Mouse (Mus musculus): ENCODE measurements around the gene Rtn4rl2. TPM values are rescaled to one million over a fixed set of nuclear protein-coding genes. Genes with fewer than 3 reads are reported as not detected.

The Rtn4rl2 gene
- total RNA-seq, 2 experiments from 2014 or later = 82.1 to 83.8 TPM

DNA sequence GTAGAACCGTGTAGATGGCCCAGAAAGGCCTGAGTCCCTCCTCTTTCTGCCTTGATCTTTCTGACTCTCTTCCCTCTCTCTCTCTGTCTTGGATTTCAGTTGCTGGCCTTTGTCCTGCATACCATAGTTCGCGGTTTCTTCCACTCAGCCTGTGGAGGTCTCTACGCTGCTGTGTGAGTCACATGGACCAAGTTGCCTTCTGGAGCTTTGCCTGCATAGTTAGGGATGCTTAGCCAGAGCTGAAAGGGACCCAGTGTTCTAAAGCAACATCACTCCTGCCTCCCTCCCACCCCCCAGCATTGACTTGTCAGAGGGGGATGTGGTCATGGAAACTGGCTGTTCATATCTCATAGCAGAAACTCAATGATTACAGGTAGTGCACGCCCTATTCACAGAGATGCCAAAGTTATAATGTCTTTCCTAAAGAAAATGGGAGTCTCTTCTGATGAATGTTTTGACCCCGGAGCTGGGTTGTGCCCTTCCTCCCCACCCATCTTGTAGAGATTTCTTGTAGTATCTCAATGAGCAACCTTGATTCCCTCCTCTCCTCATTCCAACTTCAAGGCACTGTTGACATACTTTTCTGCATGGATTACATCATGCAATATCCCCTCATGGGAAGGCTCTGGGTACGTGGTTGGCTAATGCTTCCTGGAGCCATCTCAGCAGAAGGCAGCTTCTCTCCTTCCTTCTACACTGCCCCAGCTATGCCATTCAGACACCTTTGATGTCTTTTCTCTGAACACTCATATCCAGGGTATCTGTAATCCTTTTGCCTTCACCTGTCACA is 26.3 kb downstream of the Rtn4rl2 start:
- intact Hi-C loops (cut with DNase I) = no loop called here
- no peak for DNase-seq (ENCODE audit: extremely low spot score in 1 of 2, low spot score in 2 of 2)

DNA sequence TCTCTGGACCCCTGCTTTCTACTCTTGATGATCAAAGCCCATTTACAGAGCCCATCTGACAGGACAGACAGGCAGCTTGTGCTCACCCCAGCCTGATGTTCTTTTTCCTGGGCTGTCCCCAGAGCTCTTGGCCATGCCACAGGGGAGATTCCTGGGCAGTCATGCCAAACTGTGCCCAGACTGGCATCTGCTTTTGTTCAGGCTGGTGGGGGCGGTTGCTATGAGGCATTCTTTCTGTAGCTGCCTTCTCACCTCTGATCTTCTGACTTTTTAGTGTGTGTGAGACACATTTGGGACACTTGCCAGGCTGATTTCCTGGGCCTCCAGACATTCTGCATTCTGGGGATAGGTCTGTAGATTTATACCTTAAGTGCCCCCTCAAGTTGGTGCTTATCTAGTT is 28.0 kb downstream of the Rtn4rl2 start:
- intact Hi-C loops (cut with DNase I) = no loop called here

DNA sequence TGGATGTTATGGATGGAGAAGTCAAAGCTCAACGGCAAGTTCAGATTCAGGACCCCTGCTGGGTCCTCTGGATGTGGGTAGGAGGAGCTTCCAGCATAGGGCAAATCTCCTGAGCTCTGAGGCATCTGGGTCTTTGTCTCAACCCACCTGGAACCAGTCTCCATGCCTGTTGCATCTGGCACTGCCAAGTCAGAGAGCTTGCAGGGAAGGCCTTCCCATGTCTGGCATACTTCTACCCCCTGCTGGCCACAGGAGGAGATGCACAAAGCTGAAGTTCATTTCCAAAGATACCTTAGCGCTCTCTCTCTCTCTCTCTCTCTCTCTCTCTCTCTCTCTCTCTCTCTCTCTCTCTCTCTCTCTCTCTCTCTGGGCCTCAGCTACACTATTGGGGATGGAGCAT is 30.8 kb downstream of the Rtn4rl2 start:
- intact Hi-C loops (cut with DNase I) = loop anchor here (1.0 kb wide), 1 partner anchor 24 kb away; no protein-coding TSS in a partner anchor
- DNase-seq (ENCODE audit: extremely low spot score in 1 of 2, low spot score in 2 of 2) = peak in 1 of 2 experiments; percentile 62

More for the DNA sequence above, 28.0 kb downstream of the Rtn4rl2 start:
- DNase-seq (ENCODE audit: extremely low spot score in 1 of 2, low spot score in 2 of 2) = no peak

DNA sequence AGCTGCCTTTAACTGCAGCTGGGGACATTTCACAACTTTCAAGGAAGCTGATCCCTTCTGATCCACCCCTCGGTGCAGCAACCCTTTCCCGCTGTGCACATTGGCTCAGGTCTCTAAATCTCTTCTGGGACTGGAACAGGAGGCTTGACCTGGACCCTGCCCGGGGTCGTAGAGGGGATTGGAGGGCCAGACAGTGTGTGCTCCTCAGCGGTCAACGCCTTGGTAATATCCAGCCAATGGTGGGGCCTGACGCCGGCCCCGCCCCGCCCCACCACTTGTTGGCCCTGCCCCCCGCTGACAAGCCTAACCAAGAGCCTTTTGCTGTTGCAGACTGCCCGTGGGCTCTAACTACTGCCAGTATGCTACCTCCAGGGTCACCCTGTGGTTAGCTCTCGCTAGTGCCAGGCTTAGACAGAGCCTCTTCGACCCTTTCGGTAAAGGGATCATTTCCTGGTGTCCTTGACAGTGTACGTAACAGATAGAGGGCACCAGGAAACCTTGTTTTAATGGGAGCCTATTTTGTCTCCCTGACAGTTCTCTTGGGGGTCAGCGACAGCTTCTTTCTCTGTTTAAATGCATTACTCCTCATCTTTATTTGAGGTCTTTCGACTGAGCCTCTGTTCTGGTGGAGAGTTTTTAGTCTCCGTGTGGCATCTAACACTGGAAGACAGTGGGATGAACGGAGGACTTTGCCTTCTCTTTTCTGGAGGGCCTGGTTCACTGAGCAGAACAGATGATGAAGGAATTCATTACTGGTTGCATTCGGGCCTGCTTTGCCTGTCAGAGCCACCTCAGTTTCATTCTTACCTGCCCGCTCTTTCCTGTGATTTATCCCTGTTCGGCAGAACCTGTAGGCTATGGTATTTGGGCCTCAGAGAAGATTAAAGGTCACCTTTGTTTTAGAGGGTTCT is 35.1 kb downstream of the Rtn4rl2 start:
- DNase-seq (ENCODE audit: extremely low spot score in 1 of 2, low spot score in 2 of 2) = peak in 1 of 2 experiments; percentile 51
- intact Hi-C loops (cut with DNase I) = no loop called here

DNA sequence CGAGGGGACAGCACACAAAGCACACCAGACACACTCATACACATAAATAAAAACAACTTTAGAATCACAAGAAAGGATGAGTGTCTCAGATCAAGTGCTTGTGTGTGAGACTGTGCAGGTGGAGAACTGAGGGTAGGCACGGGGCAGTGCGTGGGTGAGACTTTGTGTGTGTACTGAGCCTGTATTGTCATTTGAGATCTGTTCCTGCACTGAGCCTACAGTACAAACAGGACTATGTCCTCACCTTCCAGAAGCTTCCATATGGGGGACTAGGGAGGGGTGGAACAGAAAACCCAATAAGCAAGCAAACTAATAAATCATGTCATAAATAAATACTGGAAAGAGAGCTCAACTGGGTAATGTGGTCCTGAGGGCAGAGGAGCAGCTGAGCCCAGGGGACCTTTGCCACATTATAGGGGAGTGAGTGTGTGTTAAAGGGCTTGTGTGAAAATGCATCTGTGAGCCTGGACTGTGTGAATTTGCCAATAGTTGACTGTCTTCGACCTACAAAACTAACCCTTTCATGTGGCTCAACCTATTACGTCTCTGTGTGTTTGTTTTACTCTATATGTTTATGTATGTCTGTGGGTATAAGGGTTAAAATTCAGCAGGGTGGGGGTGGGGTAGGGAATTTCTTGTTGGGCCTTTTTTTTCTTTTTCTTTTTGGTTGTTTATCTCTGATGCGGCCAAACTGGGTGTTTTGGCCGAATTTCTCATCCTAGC is 35.9 kb downstream of the Rtn4rl2 start:
- no peak for DNase-seq (ENCODE audit: extremely low spot score in 1 of 2, low spot score in 2 of 2)
- intact Hi-C loops (cut with DNase I) = no loop called here

DNA sequence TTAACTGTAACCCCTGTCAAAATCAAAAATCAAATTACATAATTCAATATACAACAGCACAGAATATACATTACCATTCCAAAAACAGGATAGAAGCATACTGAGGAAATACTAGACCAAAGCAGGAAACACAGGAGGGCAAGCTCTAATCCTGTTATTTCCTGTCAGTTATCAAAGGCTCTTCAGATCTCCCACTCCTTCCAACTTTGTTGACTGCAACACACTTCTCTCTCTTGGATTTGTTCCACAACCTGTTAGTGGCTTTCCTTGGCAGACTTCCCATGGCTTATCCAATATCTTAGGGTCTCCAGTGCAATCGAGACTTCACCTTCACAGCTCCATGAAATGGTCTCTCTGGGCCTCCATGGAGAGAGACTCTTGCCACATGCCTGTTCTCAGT is 41.3 kb downstream of the Rtn4rl2 start:
- intact Hi-C loops (cut with DNase I) = no loop called here
- DNase-seq (ENCODE audit: extremely low spot score in 1 of 2, low spot score in 2 of 2) = no peak

DNA sequence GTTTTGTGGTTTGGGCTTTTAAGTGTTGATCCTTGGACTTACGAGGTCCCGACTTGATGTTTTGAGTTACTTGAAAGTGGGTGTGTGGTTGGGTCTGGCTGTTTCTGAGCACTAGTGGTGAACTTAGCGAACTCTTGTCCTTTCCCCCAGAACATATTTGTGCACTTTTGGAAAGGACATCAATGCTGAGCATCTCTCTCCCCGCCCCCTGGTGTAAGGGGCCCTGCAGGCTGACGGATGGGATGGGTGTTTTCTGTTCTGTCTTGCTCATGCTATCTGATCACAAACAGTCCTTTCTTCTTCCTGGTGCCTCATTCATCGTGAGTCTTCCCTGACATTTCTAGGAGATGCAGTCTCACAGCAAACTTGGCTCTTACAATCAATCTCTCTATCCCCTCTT is 42.9 kb downstream of the Rtn4rl2 start:
- no peak for DNase-seq (ENCODE audit: extremely low spot score in 1 of 2, low spot score in 2 of 2)
- intact Hi-C loops (cut with DNase I) = no loop called here

DNA sequence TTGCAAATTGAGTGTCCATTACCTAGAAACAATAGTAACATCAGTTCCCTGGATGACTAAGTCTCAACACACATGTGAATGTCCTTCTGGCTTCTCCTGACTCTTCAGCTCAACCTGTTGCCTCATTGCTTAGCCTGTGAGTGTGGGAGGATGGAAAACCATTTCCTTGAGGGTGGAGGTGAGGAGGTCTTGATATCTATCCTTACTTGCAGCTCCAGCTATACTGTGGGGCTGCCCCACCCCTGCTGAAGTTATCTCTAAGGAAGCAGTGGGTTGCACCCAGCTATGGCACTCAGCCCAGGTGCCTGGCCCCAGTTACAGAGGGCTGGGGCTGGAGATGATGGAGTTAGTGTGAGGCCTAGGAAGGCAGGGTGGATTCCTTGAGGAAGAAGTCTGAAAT is 44.6 kb downstream of the Rtn4rl2 start:
- intact Hi-C loops (cut with DNase I) = no loop called here
- DNase-seq (ENCODE audit: extremely low spot score in 1 of 2, low spot score in 2 of 2) = no peak

DNA sequence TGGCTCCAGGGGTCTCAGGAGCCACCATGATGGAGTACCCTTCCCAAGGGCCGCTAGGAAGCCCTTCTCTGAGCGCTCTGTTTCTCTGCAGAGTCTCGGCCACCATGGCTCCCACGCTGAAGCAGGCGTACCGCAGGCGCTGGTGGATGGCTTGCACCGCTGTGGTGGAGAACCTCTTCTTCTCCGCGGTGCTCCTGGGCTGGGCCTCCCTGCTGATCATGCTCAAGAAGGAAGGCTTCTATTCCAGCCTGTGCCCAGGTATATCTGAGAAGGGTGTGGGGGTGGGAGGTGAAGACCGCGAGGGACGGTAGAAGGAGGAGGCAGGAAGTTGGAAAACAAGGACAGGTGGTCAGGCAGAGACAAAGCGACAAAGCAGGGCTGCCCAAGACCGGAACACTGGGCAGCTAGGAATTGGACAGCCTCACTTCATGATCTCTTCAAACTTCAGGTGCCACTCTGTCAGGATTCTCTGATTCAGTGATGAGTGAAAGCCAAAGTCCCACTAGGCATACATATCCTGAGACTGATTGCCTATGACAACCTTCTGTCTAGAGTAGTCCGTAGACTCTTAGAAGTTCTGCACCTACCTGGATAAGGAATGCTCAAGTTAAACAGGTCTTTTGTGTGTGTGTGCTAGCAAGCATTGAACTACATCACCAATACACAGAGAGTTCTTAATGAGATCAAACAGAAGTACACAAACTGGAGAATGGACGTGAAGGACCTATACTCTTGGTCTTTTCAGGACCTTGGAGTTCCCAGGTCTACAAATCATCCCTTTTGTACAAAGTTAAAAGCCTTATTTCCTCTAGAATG is 45.6 kb downstream of the Rtn4rl2 start:
- no peak for DNase-seq (ENCODE audit: extremely low spot score in 1 of 2, low spot score in 2 of 2)
- intact Hi-C loops (cut with DNase I) = no loop called here

DNA sequence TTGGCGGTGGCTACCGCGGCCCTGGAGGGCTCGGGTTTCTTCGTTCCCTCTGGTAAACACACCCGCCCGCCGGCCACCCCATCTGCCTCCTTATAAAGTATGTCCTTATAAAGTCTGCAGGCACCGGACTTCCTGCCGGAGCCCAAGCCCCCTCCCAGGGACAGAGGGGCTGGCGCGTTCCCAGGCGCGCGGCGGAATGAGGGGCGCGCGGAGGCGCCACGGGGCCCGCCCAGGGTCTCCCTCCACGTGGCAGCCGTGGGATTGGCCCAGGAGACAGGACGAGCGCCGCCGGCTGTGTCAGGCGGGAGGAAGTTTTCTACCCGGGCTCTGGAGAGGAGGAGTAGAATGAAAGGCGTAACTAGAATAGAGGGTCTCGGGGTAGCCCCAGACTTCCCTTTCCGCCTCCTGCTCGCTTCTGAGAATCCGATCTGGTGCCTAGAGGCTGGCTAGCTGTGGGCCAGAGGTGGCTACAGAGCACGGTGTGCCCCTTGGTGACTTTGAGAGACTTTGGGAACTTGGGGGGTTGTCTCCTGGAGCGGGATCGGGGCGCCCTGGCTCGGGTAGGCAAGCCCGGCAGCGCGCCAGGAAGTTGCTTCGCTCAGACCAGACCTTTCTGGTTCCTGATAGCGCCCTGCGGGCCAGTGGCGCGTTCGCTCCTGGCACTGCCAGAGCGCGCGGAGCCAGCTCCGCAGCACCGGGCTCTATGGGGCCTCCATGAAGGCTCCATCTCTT is 46.3 kb downstream of the Rtn4rl2 start:
- intact Hi-C loops (cut with DNase I) = no loop called here
- peak in 1 of 2 experiments; percentile 71 for DNase-seq (ENCODE audit: extremely low spot score in 1 of 2, low spot score in 2 of 2)

DNA sequence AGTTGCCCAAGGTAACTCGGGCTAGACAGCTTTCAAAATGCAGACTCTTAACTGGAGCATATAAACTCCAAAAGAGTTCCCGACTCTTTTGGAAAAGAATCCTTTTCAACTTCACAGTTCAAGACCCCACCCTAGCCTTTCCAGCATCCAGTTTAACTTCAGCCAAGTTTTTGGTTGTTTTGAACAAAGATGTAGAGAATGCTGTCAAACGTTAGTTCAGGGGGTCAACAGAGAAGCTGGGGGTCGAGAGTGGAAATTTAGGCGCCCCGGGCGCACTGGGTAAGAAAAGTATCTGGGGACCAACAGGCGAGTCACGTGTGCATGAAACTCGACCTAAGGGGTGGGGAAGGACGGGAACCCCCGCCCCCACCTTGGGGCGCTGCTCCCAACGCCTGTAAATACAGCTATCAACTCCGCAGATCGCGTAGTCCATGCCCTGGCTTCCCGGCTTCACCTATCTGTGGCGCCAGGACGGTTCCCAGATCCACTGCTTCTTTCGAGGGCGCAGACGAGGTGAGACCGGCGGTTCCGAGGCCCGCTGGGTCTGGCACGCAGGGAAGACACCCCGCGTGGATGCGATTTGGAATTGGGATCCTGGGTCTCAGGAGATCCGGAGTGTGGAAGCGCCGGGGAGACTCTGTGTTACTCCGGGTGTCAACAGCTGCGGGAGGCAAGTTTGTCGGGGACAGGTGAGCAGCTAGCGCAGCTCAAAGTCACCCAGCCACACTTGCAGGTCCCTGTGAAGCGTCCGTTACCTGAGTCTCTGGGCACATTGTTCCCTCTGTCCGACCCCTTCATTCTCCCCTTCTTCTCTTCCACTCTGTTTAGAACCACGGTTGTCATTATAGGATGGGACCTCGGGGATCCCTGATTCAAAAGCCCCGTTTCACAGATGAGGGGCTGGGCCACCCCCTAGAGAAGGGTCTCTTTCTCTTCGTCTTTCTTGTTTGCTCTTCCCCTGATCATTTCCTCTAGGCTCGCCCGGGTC is 47.2 kb downstream of the Rtn4rl2 start:
- intact Hi-C loops (cut with DNase I) = no loop called here
- DNase-seq (ENCODE audit: extremely low spot score in 1 of 2, low spot score in 2 of 2) = no peak

DNA sequence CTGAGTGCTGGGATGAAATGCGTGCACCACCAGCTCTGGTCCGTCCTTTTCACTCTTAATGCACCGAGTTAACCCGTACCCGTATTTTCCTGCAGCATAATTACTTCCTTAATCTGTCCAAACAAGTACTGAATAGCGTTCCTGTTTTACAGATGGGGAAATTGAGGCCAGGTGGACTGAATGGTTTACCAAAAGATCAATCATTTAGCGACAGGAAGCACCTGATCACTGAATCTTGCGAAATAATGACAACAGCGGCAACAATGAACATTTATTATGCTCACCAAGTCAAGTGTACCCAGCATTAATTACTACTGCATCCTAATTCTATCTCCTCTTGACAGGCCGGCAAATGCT is 47.9 kb downstream of the Rtn4rl2 start, which contains the start of gene Slc43a1:
Gene Slc43a1 (plus strand): TSS at position 258 of the 357 bp plus-strand sequence.
- intact Hi-C loops (cut with DNase I) = no loop called here
- no peak for DNase-seq (ENCODE audit: extremely low spot score in 1 of 2, low spot score in 2 of 2)

DNA sequence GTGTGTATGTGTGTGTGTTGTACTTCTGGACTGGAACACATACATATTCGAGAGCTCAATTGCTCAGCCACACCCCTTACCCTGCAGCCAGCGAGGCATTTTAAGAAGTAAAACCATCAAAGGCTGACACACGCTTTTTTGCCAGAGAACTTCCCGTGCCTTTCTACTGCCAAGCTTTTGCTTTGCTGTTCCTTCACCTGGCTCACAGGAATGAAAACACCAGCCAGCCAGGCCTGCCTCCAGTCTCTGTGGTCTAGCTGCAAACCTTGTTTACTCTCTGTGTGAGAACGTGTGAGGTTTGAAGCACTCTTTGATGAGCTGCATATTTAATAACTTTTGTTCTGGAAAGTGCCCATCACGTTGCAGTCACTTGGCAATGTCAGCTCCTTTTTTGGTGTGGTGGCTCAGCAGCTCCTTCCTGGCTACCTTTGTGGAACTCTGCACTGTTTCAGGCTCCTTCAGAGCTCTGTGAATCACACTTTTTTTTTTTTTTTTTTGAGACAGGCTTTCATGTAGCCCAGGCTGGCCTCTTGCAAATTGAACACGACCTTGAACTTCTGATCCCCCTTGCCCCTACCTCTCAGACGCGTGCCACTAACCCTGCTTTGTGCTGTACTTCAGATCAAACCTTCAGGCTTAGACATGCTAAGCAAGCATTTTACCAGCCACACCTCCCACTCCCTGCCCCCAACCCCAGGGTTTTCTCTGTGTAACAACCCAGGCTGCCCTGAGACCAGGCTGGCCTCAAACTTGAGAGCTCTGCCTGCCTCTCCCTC is 48.5 kb downstream of the Rtn4rl2 start:
- intact Hi-C loops (cut with DNase I) = no loop called here
- no peak for DNase-seq (ENCODE audit: extremely low spot score in 1 of 2, low spot score in 2 of 2)

DNA sequence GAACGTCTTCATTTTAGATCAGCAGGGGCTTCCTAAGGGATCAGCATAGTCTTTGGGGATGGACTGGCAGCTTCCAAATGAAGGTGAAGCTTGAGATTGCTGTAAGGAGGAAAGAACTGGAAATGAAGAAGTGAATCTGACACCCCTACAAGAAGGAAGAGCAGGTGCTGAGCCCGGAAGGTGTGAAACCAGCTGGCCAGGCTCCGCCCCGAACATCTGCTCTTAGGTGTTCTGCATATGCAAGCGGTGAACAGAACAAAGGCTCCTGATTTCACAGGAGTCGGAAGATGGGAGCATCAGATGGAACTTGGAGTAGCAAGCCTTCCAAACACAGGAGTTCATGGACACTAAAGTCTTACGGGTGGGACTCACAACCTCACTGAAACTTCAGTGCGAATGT is 49.4 kb downstream of the Rtn4rl2 start:
- intact Hi-C loops (cut with DNase I) = no loop called here
- no peak for DNase-seq (ENCODE audit: extremely low spot score in 1 of 2, low spot score in 2 of 2)

DNA sequence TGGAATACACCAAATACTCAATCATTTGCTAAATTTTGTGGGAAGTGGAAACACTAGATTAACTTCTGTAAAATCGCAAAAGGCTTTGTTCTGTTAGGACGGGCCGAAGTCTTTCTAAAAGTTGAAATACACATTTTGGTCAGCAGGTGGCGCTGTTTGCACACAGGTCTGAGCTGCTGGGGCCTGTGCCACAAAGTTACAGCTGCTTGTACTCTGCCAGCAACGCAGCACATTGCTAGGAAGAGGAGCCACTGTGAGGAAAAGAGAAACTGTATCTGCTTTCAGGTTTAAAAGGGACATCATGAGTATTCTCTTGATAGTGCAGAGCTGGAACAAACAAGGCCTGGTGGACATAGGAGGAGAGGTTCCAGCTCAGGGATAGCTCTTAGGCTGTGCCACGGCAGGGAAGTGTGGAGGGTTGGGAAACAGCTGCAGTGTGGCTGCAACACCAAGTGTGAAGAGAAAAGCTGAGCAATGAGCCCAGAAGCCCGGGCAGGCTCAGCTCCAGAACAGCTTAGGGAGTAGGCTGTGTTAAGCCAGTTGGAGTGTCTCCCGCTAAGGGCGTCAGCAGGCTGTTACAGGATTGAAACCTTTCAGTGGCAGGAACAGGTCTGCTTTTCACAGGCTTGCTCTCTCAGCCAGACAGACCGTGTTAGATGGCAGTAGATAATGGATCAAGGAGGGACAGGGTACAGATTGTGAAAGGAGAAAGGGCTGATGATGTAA is 54.7 kb downstream of the Rtn4rl2 start:
- DNase-seq (ENCODE audit: extremely low spot score in 1 of 2, low spot score in 2 of 2) = peak; percentile 84 to 91
- intact Hi-C loops (cut with DNase I) = loop anchor here (1.0 to 2.0 kb wide), 2 partner anchors 23 to 59 kb away; no protein-coding TSS in a partner anchor
